Mouse (Mus musculus) heart, adult 2 months (tissue): ENCODE measurements around the gene Stpg2. TPM values are rescaled to one million over a fixed set of nuclear protein-coding genes. Genes with fewer than 3 reads are reported as not detected.

Source experiments
- DNase-seq, 2 experiments: peaks; one replicate each; pipeline ENCODE4 v3.0.0; 2021
- H3K27ac ChIP-seq: fragments of 200-600 bp; 2 replicates; pipeline ENCODE4 v1.8.1; 2022
- H3K27me3 ChIP-seq: fragments of 200-500 bp; 2 replicates; pipeline ENCODE4 v1.6.1; 2012; ENCODE audit warnings: mild to moderate bottlenecking, low read length, inconsistent platforms, mixed read lengths; ENCODE audit not compliant: control insufficient read depth, insufficient read depth
- H3K36me3 ChIP-seq: fragments of 200-500 bp; 2 replicates; pipeline ENCODE4 v1.6.1; 2012; ENCODE audit warnings: low read length, inconsistent platforms; ENCODE audit not compliant: control insufficient read depth, insufficient read depth
- H3K4me1 ChIP-seq: fragments of 200-500 bp; 2 replicates; pipeline ENCODE4 v1.6.1; 2011; ENCODE audit warnings: low read length; ENCODE audit not compliant: control insufficient read depth, insufficient read depth
- H3K4me3 ChIP-seq: fragments of 200-600 bp; 2 replicates; pipeline ENCODE4 v1.8.1; 2022
- H3K79me2 ChIP-seq: fragments of 200-500 bp; replicated peaks from 2 replicates; pipeline ENCODE4 v1.6.1; 2012; ENCODE audit warnings: mild to moderate bottlenecking, inconsistent platforms, low read length, moderate library complexity, mixed read lengths; ENCODE audit not compliant: control insufficient read depth, insufficient read depth
- H3K9ac ChIP-seq: fragments of 200-500 bp; 2 replicates; pipeline ENCODE4 v1.6.1; 2012; ENCODE audit warnings: low read depth, mild to moderate bottlenecking, control low read depth, inconsistent platforms, low read length, mixed read lengths
- CTCF ChIP-seq: fragments of 200-600 bp; IDR thresholded peaks from 2 replicates; pipeline ENCODE4 v1.8.1; 2022; ENCODE audit warnings: antibody characterized with exemption, mild to moderate bottlenecking, moderate library complexity
- EP300 ChIP-seq: fragments of 200-500 bp; IDR thresholded peaks from 2 replicates; pipeline ENCODE4 v1.6.1; 2011; ENCODE audit warnings: low read depth, low read length, control low read depth; ENCODE audit not compliant: insufficient read depth
- POLR2A ChIP-seq: fragments of 200-500 bp; IDR thresholded peaks from 2 replicates; pipeline ENCODE4 v1.6.1; 2011; ENCODE audit warnings: mild to moderate bottlenecking, low read depth, low read length, control low read depth; ENCODE audit not compliant: insufficient read depth
- WGBS: fragments of 180-500 bp; shearing (Covaris S2); methylation state at CpG from one replicate; pipeline ENCODE4 v1.1.7; 2018; 5-methylcytosine and 5-hydroxymethylcytosine counted together
- intact Hi-C: fragments of 180-260 bp; cut with DNase I; formaldehyde crosslinking; loops from one replicate; pipeline ENCODE4 v1.15.1; 2025
- polyA plus RNA-seq: library from polyadenylated mRNA; depleted of rRNA; stranded (reverse); fragments of >200 nt; gene quantifications from 2 replicates; pipeline ENCODE4 v1.2.3, GENCODE M21; 2012
- total RNA-seq, 2 experiments: library from RNA; stranded (reverse); gene quantifications; 2 replicates each; pipeline ENCODE4 v1.2.3; 2021

The Stpg2 gene
- total and polyA plus RNA-seq, 3 experiments = not detected

- WGBS = 77% methylated on average over 2 of the region's 2 CpGs
- H3K27ac ChIP-seq = no peak overlapping the region
- no peak for DNase-seq
- no peaks in the 10 kb centered on the region for H3K27me3 ChIP-seq
- no peaks in the 10 kb centered on the region for H3K4me1 ChIP-seq
- no peaks in the 10 kb centered on the region for H3K36me3 ChIP-seq
- H3K4me3 ChIP-seq = no peak overlapping the region
- TF ChIP-seq POLR2A (no peak), EP300 (no peak), CTCF (no peak)
- H3K9ac ChIP-seq = no peak overlapping the region
- H3K79me2 ChIP-seq = no peaks in the 10 kb centered on the region
- intact Hi-C loops = no loop called here
Observed at GRCm38 (mm10) chr3:139311721-139312120, 106.2 kb downstream of the Stpg2 start.

GRCm38 (mm10) chr3:139380494-139380893 is 175.0 kb downstream of the Stpg2 start:
- Histone ChIP-seq H3K27ac (no peak overlapping the region), H3K4me3 (no peak overlapping the region), H3K9ac (no peak overlapping the region), H3K79me2 (no peaks in the 10 kb centered on the region), H3K27me3 (no peaks in the 10 kb centered on the region), H3K4me1 (no peaks in the 10 kb centered on the region), H3K36me3 (no peaks in the 10 kb centered on the region)
- intact Hi-C loops = no loop called here
- no peak for DNase-seq
- 74% methylated on average over 3 of the region's 3 CpGs for WGBS
- TF ChIP-seq EP300 (no peak), POLR2A (no peak), CTCF (no peak)

- Histone ChIP-seq H3K79me2 (no peaks in the 10 kb centered on the region), H3K36me3 (no peaks in the 10 kb centered on the region), H3K9ac (no peak overlapping the region), H3K4me1 (no peaks in the 10 kb centered on the region), H3K27me3 (no peaks in the 10 kb centered on the region), H3K4me3 (no peak overlapping the region), H3K27ac (no peak overlapping the region)
- no peak for TF ChIP-seq CTCF
- intact Hi-C loops = no loop called here
- no peak for DNase-seq
- 65% methylated on average over 9 of the region's 9 CpGs for WGBS
Observed at GRCm38 (mm10) chr3:139397077-139397865, 191.8 kb downstream of the Stpg2 start.

GRCm38 (mm10) chr3:139404673-139405072 is 199.2 kb downstream of the Stpg2 start:
- Histone ChIP-seq H3K27ac (no peak overlapping the region), H3K9ac (no peak overlapping the region), H3K27me3 (no peaks in the 10 kb centered on the region), H3K4me3 (no peak overlapping the region), H3K36me3 (no peaks in the 10 kb centered on the region), H3K79me2 (no peaks in the 10 kb centered on the region), H3K4me1 (no peaks in the 10 kb centered on the region)
- no peak for TF ChIP-seq CTCF
- TF ChIP-seq EP300 = no peak
- no peak for TF ChIP-seq POLR2A
- WGBS = 81% methylated on average over 3 of the region's 3 CpGs
- intact Hi-C loops = no loop called here
- DNase-seq = no peak

GRCm38 (mm10) chr3:139419142-139419541 is 213.6 kb downstream of the Stpg2 start:
- no peaks in the 10 kb centered on the region for H3K79me2 ChIP-seq
- H3K27ac ChIP-seq = no peak overlapping the region
- H3K27me3 ChIP-seq = no peaks in the 10 kb centered on the region
- TF ChIP-seq CTCF (no peak), POLR2A (no peak), EP300 (no peak)
- WGBS = 73% methylated on average over 5 of the region's 5 CpGs
- no peaks in the 10 kb centered on the region for H3K36me3 ChIP-seq
- H3K9ac ChIP-seq = no peak overlapping the region
- intact Hi-C loops = no loop called here
- DNase-seq = no peak
- no peaks in the 10 kb centered on the region for H3K4me1 ChIP-seq
- no peak overlapping the region for H3K4me3 ChIP-seq

- intact Hi-C loops = no loop called here
Observed at GRCm38 (mm10) chr3:139442170-139442569, 236.7 kb downstream of the Stpg2 start.

More at GRCm38 (mm10) chr3:139442170-139442569, 236.7 kb downstream of the Stpg2 start:
- DNase-seq = no peak
- Histone ChIP-seq H3K4me1 (no peaks in the 10 kb centered on the region), H3K9ac (no peak overlapping the region), H3K36me3 (no peaks in the 10 kb centered on the region), H3K4me3 (no peak overlapping the region), H3K27ac (no peak overlapping the region), H3K27me3 (no peaks in the 10 kb centered on the region), H3K79me2 (no peaks in the 10 kb centered on the region)
- WGBS = 31% methylated on average over 7 of the region's 7 CpGs
- TF ChIP-seq EP300 (no peak), CTCF (no peak), POLR2A (no peak)
